Mouse (Mus musculus) monocyte, adult 2 months (primary cell): ENCODE data around the gene Dclk2.
A peak's percentile ranks its signal among the peaks of the same experiment; 100 is the strongest.

Source experiments
- DNase-seq, 2 experiments: peaks; one replicate each; pipeline ENCODE4 v3.0.0; 2022; ENCODE audit warnings: low spot score in 2 of 2, low read depth in 1 of 2

Gene Dclk2

GRCm38 (mm10) chr3:86802825-86803224 is 117.8 kb downstream of the Dclk2 start:
- DNase-seq: no peak

- DNase-seq: no peak
Measured at GRCm38 (mm10) chr3:86800841-86801240, 119.8 kb downstream of the Dclk2 start.

- DNase-seq: no peak
Measured at GRCm38 (mm10) chr3:86799041-86799440, 121.6 kb downstream of the Dclk2 start.

- DNase-seq: no peak
Measured at GRCm38 (mm10) chr3:86797871-86798460, 122.7 kb downstream of the Dclk2 start.

GRCm38 (mm10) chr3:86796716-86797115 is 123.9 kb downstream of the Dclk2 start:
- DNase-seq: no peak

GRCm38 (mm10) chr3:86793720-86794191 is 126.9 kb downstream of the Dclk2 start:
- no peak for DNase-seq

GRCm38 (mm10) chr3:86793264-86793663 is 127.4 kb downstream of the Dclk2 start:
- DNase-seq: no peak

GRCm38 (mm10) chr3:86789752-86790151 is 130.9 kb downstream of the Dclk2 start:
- DNase-seq: no peak

GRCm38 (mm10) chr3:86788711-86789110 is 131.9 kb downstream of the Dclk2 start:
- no peak for DNase-seq

- DNase-seq: no peak
Measured at GRCm38 (mm10) chr3:86787423-86788123, 133.1 kb downstream of the Dclk2 start.

- no peak for DNase-seq
Measured at GRCm38 (mm10) chr3:86786845-86787351, 133.8 kb downstream of the Dclk2 start.

GRCm38 (mm10) chr3:86786280-86786679 is 134.4 kb downstream of the Dclk2 start:
- no peak for DNase-seq

GRCm38 (mm10) chr3:86784930-86785329 is 135.7 kb downstream of the Dclk2 start:
- no peak for DNase-seq

- no peak for DNase-seq
Measured at GRCm38 (mm10) chr3:86784051-86784450, 136.6 kb downstream of the Dclk2 start.

- no peak for DNase-seq
Measured at GRCm38 (mm10) chr3:86779704-86780103, 140.9 kb downstream of the Dclk2 start.

- no peak for DNase-seq
Measured at GRCm38 (mm10) chr3:86775444-86775828, 145.2 kb downstream of the Dclk2 start.

- DNase-seq: peak; percentile 13 to 25
Measured at GRCm38 (mm10) chr3:86774566-86775443, 145.8 kb downstream of the Dclk2 start.

- DNase-seq: no peak
Measured at GRCm38 (mm10) chr3:86768969-86769368, 151.7 kb downstream of the Dclk2 start.

- DNase-seq: no peak
Measured at GRCm38 (mm10) chr3:86768553-86768952, 152.1 kb downstream of the Dclk2 start.

GRCm38 (mm10) chr3:86762456-86762855 is 158.2 kb downstream of the Dclk2 start:
- no peak for DNase-seq

GRCm38 (mm10) chr3:86762036-86762415 is 158.6 kb downstream of the Dclk2 start:
- DNase-seq: no peak
